Mouse (Mus musculus): ENCODE data around the gene Calhm5.

Calhm5 gene

DNA sequence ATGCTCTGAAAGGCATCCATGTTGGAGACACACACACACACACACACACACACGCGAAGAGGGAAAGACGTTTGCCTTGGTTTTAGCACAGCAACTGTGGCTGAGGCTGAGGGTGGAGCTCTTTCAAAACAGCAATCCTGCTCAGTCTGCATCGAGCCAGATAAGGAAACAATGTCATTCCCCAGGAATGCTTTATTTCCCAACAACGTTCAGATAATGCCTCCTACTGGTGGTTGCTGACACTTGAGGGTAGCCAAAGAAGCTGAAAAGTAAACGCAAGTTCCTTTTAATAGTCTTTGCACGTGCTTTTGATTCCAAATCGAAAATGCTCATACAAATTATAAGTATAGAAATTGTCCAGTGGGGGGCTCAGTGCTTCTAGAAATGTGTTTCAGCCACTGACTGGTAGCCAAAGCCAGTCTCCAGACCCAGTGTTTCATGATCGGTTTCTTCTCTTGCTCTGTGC lies at the start of gene Calhm5:
Gene Calhm5, minus strand, starts transcription at position 102 of the 466 bp plus-strand sequence.
- peak; percentile 11 to 23 for DNase-seq (ENCODE audit: low spot score in 2 of 2)

- DNase-seq (ENCODE audit: low spot score in 2 of 2), result no peak
These were observed 45.4 kb upstream of the Calhm5 start for GRCm38 (mm10) chr10:34141693-34142092.

- no peak for DNase-seq (ENCODE audit: low spot score in 2 of 2)
These were observed 43.4 kb upstream of the Calhm5 start for GRCm38 (mm10) chr10:34139768-34140167.

GRCm38 (mm10) chr10:34138027-34138426 lies 41.7 kb upstream of the Calhm5 start:
- no peak for DNase-seq (ENCODE audit: low spot score in 2 of 2)

DNA sequence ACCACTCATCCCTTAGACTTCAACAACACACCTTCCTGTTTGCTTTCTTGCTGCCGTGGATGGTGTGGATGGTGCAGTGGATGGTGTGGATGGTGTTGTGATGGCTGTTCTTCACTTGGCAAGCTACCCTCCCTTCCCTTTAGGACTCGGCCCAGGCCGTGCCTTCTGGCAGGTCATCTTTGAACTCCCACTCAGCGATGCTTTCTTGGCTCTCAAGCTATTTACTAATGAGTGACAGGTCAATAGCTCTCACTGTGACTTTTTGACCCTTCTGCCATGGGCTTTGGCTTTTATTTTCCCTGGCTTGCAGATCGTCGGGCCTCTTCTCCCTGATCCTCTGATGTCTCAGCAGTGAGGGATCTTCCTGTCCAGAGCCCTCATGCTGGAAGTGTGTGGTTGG lies 40.1 kb upstream of the Calhm5 start:
- no peak for DNase-seq (ENCODE audit: low spot score in 2 of 2)

- DNase-seq (ENCODE audit: low spot score in 2 of 2), result no peak
These were observed 35.0 kb upstream of the Calhm5 start for GRCm38 (mm10) chr10:34131356-34131755.

GRCm38 (mm10) chr10:34128391-34128790 lies 32.1 kb upstream of the Calhm5 start:
- DNase-seq (ENCODE audit: low spot score in 2 of 2), result no peak

GRCm38 (mm10) chr10:34127392-34128378 lies 31.4 kb upstream of the Calhm5 start, which contains the start of gene Calhm6:
TSS of gene Calhm6 (minus strand) at chr10:34127984.
- peak; percentile 15 to 39 for DNase-seq (ENCODE audit: low spot score in 2 of 2)

GRCm38 (mm10) chr10:34118421-34118820 lies 22.1 kb upstream of the Calhm5 start:
- DNase-seq (ENCODE audit: low spot score in 2 of 2), result no peak

DNA sequence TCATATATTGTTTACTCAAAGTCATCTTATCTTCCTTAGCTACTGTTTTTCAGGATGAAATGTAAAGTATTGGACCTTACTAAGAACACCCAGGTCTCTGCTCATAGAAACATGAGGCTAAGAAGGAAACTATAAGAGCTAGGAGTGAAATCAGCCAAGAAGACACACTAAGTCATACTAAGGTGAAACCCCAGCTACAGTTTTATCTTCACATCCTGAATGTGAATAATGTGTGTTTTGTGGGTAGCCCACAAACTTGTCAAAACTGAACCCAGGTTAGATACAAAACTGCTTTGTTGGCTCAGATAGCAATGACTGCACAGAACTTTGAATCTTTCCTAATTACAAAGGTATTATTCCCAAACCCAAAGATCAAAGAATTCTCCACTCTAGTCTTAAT lies 21.5 kb upstream of the Calhm5 start:
- no peak for DNase-seq (ENCODE audit: low spot score in 2 of 2)

DNA sequence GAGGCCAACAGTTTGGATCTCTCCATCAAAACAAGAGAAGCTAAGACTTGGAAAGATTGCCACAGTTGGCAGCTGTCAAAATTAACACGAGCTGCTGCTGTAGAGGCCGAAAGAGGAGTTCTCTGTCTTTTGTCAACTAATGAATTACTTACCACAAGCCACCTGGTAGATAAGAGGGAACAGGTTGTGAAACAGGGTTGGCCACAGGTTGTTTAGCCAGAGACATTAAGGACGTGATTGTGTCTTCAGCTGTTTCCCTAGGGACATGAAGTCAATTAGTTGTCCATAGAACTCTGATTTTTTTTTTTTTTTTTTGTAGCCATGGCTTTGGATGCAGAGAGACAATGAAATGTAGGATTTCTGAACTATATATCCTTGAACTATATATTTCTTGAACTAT lies 20.8 kb upstream of the Calhm5 start:
- no peak for DNase-seq (ENCODE audit: low spot score in 2 of 2)

DNA sequence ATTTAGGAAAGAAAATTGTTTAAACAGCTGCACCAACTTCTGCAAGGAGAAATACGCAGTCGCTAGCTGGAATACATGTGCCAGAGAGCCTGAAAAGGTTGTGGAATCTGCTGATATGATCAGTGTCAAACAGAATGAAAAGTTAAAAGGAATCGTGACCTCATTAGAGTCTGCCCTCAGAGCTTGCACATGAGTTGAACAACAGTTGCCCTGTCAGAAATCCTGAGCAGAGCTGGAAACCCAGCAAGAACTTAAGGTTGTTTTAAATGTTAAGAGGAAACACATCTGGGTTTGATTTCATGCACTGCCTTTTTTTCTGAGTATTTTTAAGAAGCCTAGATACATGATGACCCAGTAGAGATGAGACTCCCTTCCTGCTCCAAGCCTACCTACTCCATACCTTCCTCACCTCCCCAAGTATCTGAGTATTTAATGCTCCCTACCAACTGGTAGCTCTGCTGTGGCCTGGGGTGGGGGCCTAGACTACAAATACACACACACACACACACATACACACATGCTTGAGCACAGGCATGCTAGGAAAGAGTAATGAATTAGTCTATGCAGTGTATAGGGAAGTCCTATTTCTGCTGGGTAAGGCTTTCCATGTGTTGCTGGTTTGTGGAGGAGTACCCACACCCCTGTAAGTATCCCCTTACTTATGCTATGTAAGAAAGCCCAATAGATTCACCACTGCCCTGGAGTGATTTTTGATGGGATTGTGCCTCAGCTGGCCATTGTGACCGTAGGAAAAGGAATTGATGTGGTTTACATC lies 15.8 kb upstream of the Calhm5 start:
- no peak for DNase-seq (ENCODE audit: low spot score in 2 of 2)

GRCm38 (mm10) chr10:34110863-34111465 lies 14.6 kb upstream of the Calhm5 start:
- DNase-seq (ENCODE audit: low spot score in 2 of 2), result no peak

DNA sequence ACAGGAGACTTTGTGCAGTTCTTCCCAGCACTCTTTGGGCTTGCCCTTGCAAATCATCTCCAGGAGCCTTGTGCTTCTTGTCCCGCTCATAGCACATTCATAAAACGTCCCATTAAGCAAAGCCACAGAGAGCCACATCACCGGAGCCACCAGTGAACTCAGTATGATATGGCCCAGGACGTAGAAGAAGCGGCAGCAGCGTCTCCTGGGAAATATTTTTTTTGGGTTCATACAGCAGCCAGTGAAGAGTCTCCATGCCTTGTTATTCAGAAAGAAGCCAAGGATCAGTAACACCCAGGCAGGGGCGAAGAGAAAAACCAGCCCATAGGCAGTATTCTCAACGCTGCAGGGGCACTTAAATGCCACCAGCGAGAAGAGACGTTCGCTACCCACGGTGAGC lies 355 bp downstream of the Calhm5 start:
- DNase-seq (ENCODE audit: low spot score in 2 of 2), result no peak

DNA sequence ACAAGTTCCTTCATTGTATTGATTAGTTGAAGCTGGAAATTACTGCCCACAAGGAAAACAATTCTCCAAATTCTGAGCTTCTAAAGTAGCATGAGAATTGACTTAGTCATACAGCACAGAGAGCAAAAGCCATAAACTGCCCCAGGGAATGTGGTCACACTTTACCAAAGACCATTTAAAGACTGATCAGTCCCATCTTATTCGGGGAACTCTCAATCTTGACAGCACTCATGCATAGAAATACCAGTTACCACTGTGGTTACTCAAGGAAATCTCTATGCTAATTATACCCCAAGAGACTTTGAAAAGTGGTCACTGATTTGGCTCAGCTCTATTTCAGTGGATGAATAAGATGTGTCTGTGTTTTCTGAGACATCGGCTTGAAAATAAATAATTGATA lies 1.2 kb downstream of the Calhm5 start:
- no peak for DNase-seq (ENCODE audit: low spot score in 2 of 2)

DNA sequence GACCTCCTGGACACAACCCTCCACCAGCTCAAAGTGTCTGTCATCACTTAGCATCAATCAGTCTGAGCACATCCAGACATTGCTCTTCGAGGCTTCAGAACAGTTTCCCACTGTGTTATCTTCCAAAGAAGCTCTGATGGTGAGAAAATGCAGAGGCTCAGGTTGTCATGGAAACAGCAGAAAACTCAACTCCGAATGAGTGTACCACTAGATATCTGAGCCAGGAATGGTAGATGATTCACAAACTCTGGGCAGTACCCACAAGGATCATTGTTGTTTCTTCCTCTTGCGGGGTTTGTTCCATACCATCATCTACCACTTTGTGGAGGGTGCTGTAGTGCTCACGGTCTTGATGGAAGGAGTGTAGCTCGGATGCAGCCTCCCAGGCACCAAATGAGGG lies 4.4 kb downstream of the Calhm5 start:
- peak; percentile 6 to 23 for DNase-seq (ENCODE audit: low spot score in 2 of 2)

DNA sequence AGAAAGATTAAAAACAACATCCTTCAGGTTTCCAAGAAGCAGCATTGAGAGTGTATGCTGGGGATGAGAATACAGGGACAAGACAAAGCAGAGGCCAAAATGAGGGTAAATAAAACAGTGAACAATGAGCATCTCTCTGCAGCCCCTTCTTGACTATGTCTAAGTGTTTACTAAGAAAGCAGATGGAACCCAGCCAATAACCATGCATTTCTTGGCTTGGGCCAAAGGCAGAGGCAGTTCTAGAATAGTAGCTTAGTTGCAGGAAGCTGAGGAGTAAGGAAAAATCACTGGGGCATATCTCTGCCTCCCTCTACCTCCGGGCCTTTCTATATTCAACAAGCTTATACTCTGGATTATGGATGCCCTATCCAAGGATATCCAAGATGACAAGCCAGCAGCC lies 5.8 kb downstream of the Calhm5 start:
- no peak for DNase-seq (ENCODE audit: low spot score in 2 of 2)

GRCm38 (mm10) chr10:34089517-34089916 lies 6.8 kb downstream of the Calhm5 start:
- no peak for DNase-seq (ENCODE audit: low spot score in 2 of 2)

DNA sequence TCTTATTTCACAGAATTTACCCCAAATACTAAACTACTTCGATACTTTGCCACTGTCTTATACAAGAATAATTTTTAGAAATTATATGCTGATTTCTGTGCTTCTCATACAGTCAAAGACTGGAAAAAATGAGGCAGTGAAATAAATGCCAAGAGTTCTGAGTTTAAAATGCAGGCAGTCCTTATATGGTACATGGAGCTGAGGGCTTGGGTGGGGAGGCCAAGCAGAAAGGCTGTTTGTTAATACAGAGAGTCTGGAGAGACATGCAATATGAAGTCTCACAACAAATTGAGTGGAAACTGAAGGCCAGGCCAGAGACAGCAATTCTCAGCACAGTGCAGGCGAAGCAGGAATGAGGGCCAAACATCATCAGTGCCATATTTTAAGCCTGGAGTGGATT lies 7.8 kb downstream of the Calhm5 start:
- DNase-seq (ENCODE audit: low spot score in 2 of 2), result no peak

DNA sequence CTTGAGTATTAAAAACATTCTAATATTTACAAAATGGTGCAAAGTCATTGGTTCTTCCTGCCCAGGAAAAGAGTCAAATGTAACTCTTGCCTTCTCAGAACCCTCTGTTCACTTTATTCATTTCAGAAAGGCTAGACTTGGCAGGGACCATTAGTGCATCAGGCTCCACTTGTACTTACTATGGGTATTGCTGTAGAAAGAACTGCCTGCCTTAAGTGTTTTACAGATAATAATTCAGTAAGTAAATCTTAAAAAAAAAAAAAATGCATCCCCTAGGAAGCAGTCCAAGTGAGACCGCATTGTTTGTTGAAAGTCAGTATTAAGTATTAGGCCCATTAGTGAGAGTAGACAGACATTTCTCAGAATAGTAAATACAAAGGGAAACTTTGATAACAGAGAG lies 9.8 kb downstream of the Calhm5 start:
- no peak for DNase-seq (ENCODE audit: low spot score in 2 of 2)

- no peak for DNase-seq (ENCODE audit: low spot score in 2 of 2)
These were observed 21.7 kb downstream of the Calhm5 start for GRCm38 (mm10) chr10:34074522-34075200.

- no peak for DNase-seq (ENCODE audit: low spot score in 2 of 2)
These were observed 24.7 kb downstream of the Calhm5 start for GRCm38 (mm10) chr10:34071650-34072049.

Data from frontal cortex, postnatal 25 days (tissue).